Mouse (Mus musculus) lung, embryonic 14.5 days (tissue): ENCODE measurements at regions not wholly inside any gene's neighbourhood (a gene's known extent, or its start where the extent isn't known, plus 50 kb on each side); places are given as distances from the start of the nearest gene placed in this dataset.

ENCODE experiments used
- ATAC-seq: fragments of 200-750 bp; cut with Nextera tagmentation; 2 replicates; pipeline ENCODE4 v1.8.0; 2017; ENCODE audit warnings: mild to moderate bottlenecking, moderate TSS enrichment, moderate library complexity; ENCODE audit not compliant: insufficient read depth
- DNase-seq: peaks from one replicate; pipeline ENCODE4 v3.0.0-alpha.2; 2015
- H3K27ac ChIP-seq: fragments of 300-500 bp; sonication (generic); 2 replicates; pipeline ENCODE4 v1.5.1; 2014; ENCODE audit warnings: low read depth, mild to moderate bottlenecking, moderate library complexity
- H3K27me3 ChIP-seq: fragments of 300-500 bp; sonication (generic); 2 replicates; pipeline ENCODE4 v1.6.1; 2014; ENCODE audit warnings: low read length, control low read depth; ENCODE audit not compliant: insufficient read depth
- H3K36me3 ChIP-seq: fragments of 300-500 bp; sonication (generic); 2 replicates; pipeline ENCODE4 v1.6.1; 2014; ENCODE audit warnings: control low read depth; ENCODE audit not compliant: insufficient read depth
- H3K4me1 ChIP-seq: fragments of 300-500 bp; sonication (generic); 2 replicates; pipeline ENCODE4 v1.6.1; 2014; ENCODE audit warnings: antibody characterized with exemption, control low read depth; ENCODE audit not compliant: insufficient read depth
- H3K4me2 ChIP-seq: fragments of 300-500 bp; sonication (generic); 2 replicates; pipeline ENCODE4 v1.6.1; 2014; ENCODE audit warnings: mild to moderate bottlenecking
- H3K4me3 ChIP-seq: fragments of 300-500 bp; sonication (generic); 2 replicates; pipeline ENCODE4 v1.5.1; 2014; ENCODE audit warnings: low read depth, low read length
- H3K9ac ChIP-seq: fragments of 300-500 bp; sonication (generic); 2 replicates; pipeline ENCODE4 v1.6.1; 2014
- H3K9me3 ChIP-seq: fragments of 300-500 bp; sonication (generic); 2 replicates; pipeline ENCODE4 v1.6.1; 2016; ENCODE audit warnings: low read depth, low read length, control low read depth
- CTCF ChIP-seq: IDR thresholded peaks from 2 replicates; pipeline ENCODE4 v1.5.1; 2016; ENCODE audit warnings: antibody characterized with exemption, low read depth
- WGBS: fragments of 180-500 bp; shearing (Covaris S2); extraction: QIAGEN DNeasy Blood & Tissue Kit; methylation state at CpG from one replicate; pipeline ENCODE4 v1.1.7; 2014; 5-methylcytosine and 5-hydroxymethylcytosine counted together

DNA sequence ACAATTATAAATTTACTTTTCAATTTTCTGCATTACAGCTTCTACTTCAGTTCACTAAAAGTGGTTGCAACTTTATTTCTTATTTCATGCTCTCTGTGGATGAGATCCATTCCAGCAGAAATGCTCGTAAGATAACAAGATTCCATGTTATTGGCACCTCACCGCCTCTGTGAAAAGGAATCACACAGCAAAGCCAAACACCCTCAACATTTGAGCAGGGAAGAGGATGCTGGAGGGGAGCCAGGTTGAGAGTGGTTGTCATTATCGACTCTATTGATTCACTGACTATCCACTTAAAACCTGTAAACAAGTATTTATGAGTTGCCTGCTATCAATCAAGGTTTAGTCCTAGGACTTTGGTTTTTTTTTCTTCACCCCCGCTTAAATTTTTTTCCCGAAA is 261.1 kb upstream of the Ccdc54 start:
- 71% methylated on average over 5 of the region's 5 CpGs for WGBS
- Histone ChIP-seq H3K27ac (no peak overlapping the region), H3K9ac (no peak overlapping the region), H3K9me3 (no peaks in the 10 kb centered on the region), H3K4me1 (no peaks in the 10 kb centered on the region), H3K4me3 (no peak overlapping the region), H3K4me2 (no peak overlapping the region), H3K36me3 (no peaks in the 10 kb centered on the region), H3K27me3 (no peaks in the 10 kb centered on the region)
- DNase-seq, result no peak
- ATAC-seq, result no peak
- no peak for TF ChIP-seq CTCF

DNA sequence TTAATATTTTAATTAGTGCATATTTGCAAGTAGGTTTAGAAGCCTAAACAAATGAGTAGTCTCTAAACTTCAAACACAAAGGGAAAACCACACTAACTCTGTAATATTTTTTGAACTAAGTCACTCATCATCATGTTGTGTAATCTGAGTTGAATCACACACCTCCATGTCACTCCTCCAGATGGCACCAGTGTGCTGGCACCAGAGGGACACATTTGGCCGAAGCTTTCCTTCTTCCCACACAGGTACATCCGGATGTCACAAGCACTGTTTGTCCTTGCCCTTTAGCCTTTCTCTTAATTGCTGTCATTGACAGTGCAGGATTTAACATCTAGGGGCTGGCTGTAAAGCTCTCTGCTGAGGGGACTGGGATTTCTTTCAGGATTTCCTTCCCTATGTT is 256.7 kb upstream of the Ccdc54 start:
- H3K36me3 ChIP-seq, result no peaks in the 10 kb centered on the region
- no peak for ATAC-seq
- no peak overlapping the region for H3K4me2 ChIP-seq
- 29% methylated on average over 2 of the region's 2 CpGs for WGBS
- no peaks in the 10 kb centered on the region for H3K4me1 ChIP-seq
- no peaks in the 10 kb centered on the region for H3K9me3 ChIP-seq
- no peak for DNase-seq
- no peaks in the 10 kb centered on the region for H3K27me3 ChIP-seq
- TF ChIP-seq CTCF, result peak; percentile 25; the same call in 1 of the 2 replicates
- H3K9ac ChIP-seq, result no peak overlapping the region
- H3K27ac ChIP-seq, result no peak overlapping the region
- no peak overlapping the region for H3K4me3 ChIP-seq

DNA sequence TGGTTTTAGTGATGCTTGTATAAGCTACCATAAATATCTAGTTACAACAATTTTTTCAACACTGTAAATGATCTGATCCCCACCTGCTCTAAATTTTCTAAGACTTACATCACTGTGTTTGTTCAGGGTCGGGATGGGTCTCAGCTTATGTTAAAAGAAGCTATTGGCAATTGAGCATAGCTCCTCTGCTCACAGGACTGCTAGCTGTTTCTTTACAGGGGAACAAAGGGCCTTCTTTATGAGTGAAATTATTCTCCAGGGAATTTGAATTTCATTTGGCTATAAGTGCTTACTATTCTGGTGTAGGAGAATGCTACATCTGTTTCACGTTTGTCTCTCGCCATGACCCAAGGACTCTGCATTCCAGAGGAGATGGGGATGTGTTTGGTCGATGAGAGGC is 255.6 kb upstream of the Ccdc54 start:
- no peaks in the 10 kb centered on the region for H3K27me3 ChIP-seq
- no peak overlapping the region for H3K9ac ChIP-seq
- WGBS, result 61% methylated on average over 4 of the region's 4 CpGs
- H3K4me3 ChIP-seq, result no peak overlapping the region
- H3K4me2 ChIP-seq, result no peak overlapping the region
- TF ChIP-seq CTCF, result no peak
- no peaks in the 10 kb centered on the region for H3K4me1 ChIP-seq
- H3K36me3 ChIP-seq, result no peaks in the 10 kb centered on the region
- no peak overlapping the region for H3K27ac ChIP-seq
- no peak for ATAC-seq
- no peaks in the 10 kb centered on the region for H3K9me3 ChIP-seq
- DNase-seq, result no peak

DNA sequence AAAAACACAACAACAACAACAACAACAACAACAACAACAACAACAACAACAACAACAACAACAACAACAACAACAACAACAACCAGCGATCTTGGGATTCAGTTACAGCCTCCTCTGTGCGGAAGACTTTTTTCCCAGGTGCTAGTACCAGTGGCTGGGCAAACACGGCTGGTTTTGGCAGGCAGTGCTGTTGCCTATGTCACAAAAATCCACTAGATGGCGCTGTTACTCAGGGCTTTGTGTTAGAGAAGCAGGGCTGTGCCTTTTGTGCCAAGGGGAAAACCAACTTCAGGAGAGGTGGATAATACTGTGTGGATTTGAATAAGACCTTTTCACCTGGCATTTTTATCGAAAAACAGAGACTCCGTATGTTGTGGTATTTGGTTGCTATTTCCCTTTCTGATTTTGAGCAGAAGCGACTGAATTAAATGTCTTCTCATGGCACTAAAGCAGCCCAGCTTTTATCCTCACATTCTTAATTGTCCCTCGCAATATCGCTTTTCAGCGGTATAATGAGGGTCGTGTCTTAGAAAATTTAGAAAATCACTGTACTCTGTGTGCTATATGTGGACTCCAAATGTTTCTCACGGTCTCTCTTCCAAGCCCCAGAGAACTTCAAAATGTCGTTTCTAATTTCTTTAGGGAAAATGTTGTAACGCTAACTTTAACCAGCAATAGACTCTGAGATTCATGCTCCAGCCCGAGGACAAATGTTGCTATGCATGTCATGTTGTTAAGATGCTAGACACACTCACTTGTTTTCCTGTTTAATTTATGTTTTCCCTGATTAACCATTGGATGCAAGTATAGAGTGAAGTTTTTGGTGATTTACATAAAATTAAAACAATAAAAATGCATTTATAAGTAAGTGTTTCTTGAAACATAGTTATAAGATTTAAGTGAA is 251.0 kb upstream of the Ccdc54 start:
- Histone ChIP-seq H3K9ac (no peak overlapping the region), H3K36me3 (no peaks in the 10 kb centered on the region), H3K4me1 (no peaks in the 10 kb centered on the region), H3K4me2 (no peak overlapping the region), H3K27ac (no peak overlapping the region), H3K27me3 (no peaks in the 10 kb centered on the region), H3K9me3 (no peaks in the 10 kb centered on the region), H3K4me3 (no peak overlapping the region)
- WGBS, result 43% methylated on average over 15 of the region's 15 CpGs
- ATAC-seq, result peak; percentile 92
- DNase-seq, result peak; percentile 94
- TF ChIP-seq CTCF, result peak; percentile 96

DNA sequence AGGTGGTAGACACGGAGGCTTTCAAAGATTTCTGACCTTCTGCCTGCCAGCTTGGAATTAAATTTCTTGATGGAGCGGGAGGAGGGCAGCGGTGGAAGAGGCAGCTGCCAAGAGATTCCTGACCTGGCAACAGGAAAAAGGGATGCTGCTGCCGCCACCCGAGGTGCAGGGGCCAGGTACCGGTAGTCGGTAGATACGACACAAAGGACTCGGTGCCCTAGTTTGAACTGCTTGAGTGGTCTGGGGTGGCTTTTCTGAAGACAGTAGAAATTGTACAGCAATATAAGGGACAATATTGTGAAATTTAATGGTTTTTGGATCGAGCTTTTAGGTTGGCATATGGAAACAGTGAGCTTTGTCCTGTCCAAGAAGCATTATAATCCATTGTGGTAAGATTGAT is 250.3 kb upstream of the Ccdc54 start:
- no peak overlapping the region for H3K27ac ChIP-seq
- 57% methylated on average over 10 of the region's 10 CpGs for WGBS
- peak; percentile 59; the same call in 1 of the 2 replicates for ATAC-seq

DNA sequence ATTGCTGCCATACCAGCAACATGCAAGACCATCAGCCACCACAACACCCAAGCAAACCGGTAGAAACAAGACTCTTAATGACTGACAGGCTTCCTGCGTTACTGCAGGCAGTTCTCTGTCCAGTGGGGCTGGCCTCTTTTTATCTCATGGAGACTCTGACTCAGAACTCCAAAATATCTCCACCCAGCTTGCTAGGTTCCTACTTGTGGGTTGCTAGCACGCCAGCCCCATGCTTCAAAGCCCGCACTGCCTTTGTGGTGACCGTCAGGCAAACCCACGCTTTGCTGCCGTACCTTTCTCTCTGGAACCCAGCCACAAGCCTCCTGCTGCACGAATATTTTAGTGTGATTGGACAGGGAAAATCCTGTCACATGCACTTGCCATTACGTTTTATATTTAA is 248.7 kb upstream of the Ccdc54 start:
- ATAC-seq, result no peak
- 73% methylated on average over 9 of the region's 9 CpGs for WGBS
- TF ChIP-seq CTCF, result no peak

More for the DNA sequence above, 250.3 kb upstream of the Ccdc54 start:
- no peak overlapping the region for H3K9ac ChIP-seq
- peak; percentile 4 for DNase-seq
- TF ChIP-seq CTCF, result no peak
- H3K36me3 ChIP-seq, result no peaks in the 10 kb centered on the region
- no peak overlapping the region for H3K4me3 ChIP-seq
- no peaks in the 10 kb centered on the region for H3K9me3 ChIP-seq
- no peaks in the 10 kb centered on the region for H3K27me3 ChIP-seq
- H3K4me2 ChIP-seq, result no peak overlapping the region
- no peaks in the 10 kb centered on the region for H3K4me1 ChIP-seq

DNA sequence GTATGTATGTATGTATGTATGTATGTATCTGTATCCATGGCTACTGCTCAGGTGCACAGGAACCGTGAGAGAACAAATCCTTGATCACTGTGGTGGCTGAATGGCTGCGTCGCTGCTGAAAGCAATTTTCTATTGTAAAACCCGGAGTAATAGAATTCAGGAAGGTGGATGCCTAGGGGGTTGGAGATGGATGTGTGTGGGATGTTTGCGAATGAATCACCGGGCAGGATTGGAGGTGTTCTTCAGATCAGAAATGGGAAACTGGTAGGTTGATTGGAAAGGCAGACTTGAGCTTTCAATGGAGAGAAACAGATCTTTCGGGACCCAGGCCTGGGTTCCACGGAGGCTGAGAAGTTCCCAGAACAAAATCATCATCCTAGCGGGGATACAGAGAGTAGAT is 246.5 kb upstream of the Ccdc54 start:
- DNase-seq (no peak), ATAC-seq (no peak)
- H3K4me2 ChIP-seq, result no peak overlapping the region
- no peaks in the 10 kb centered on the region for H3K4me1 ChIP-seq
- no peak for TF ChIP-seq CTCF
- no peaks in the 10 kb centered on the region for H3K27me3 ChIP-seq
- H3K27ac ChIP-seq, result no peak overlapping the region
- H3K36me3 ChIP-seq, result no peaks in the 10 kb centered on the region
- 87% methylated on average over 9 of the region's 9 CpGs for WGBS
- no peaks in the 10 kb centered on the region for H3K9me3 ChIP-seq
- no peak overlapping the region for H3K9ac ChIP-seq
- no peak overlapping the region for H3K4me3 ChIP-seq

More for the DNA sequence above, 248.7 kb upstream of the Ccdc54 start:
- Histone ChIP-seq H3K9me3 (no peaks in the 10 kb centered on the region), H3K27ac (no peak overlapping the region), H3K9ac (no peak overlapping the region), H3K4me3 (no peak overlapping the region), H3K27me3 (no peaks in the 10 kb centered on the region), H3K4me1 (no peaks in the 10 kb centered on the region), H3K4me2 (no peak overlapping the region), H3K36me3 (no peaks in the 10 kb centered on the region)
- no peak for DNase-seq
